Mouse (Mus musculus): ENCODE data around the gene Foxc2. TPM values are rescaled to one million over a fixed set of nuclear protein-coding genes. Genes with fewer than 3 reads are reported as not detected.

The Foxc2 gene
- polyA plus RNA-seq, 1 experiment = 0.80 TPM

- WGBS = 8% methylated on average over 13 of the region's 13 CpGs
- no peak for DNase-seq
- H3K4me1 ChIP-seq (replicated peaks; ENCODE audit: control insufficient read depth, insufficient read depth, low read length) = no peaks in the 10 kb centered on the region
- H3K27ac ChIP-seq (ENCODE audit: control insufficient read depth, insufficient read depth, low read length) = no peak overlapping the region
- no peaks in the 10 kb centered on the region for H3K36me3 ChIP-seq (ENCODE audit: control insufficient read depth, insufficient read depth, low read length)
- no peak for TF ChIP-seq POLR2A (IDR thresholded peaks at IDR 0.05; ENCODE audit: control insufficient read depth, extremely low read depth, insufficient read depth, low read length, poor library complexity)
- no peak for TF ChIP-seq CTCF (IDR thresholded peaks at IDR 0.05; ENCODE audit: borderline replicate concordance, control insufficient read depth, extremely low read depth, insufficient read depth, low read length, poor library complexity)
- peaks cover 43% of the 10 kb centered on the region for H3K27me3 ChIP-seq (ENCODE audit: control insufficient read depth, insufficient read depth, low read length)
- H3K4me3 ChIP-seq (ENCODE audit: control insufficient read depth, insufficient read depth, low read length) = no peak overlapping the region
These were observed 40.0 kb upstream of the Foxc2 start for GRCm38 (mm10) chr8:121075936-121076335.

GRCm38 (mm10) chr8:121076555-121076954 lies 39.4 kb upstream of the Foxc2 start:
- Histone ChIP-seq H3K4me1 (replicated peaks; ENCODE audit: control insufficient read depth, insufficient read depth, low read length) (no peaks in the 10 kb centered on the region), H3K27me3 (ENCODE audit: control insufficient read depth, insufficient read depth, low read length) (peaks cover 44% of the 10 kb centered on the region), H3K27ac (ENCODE audit: control insufficient read depth, insufficient read depth, low read length) (no peak overlapping the region), H3K4me3 (ENCODE audit: control insufficient read depth, insufficient read depth, low read length) (no peak overlapping the region), H3K36me3 (ENCODE audit: control insufficient read depth, insufficient read depth, low read length) (no peaks in the 10 kb centered on the region)
- 33% methylated on average over 7 of the region's 7 CpGs for WGBS
- TF ChIP-seq POLR2A (IDR thresholded peaks at IDR 0.05; ENCODE audit: control insufficient read depth, extremely low read depth, insufficient read depth, low read length, poor library complexity) (no peak), CTCF (IDR thresholded peaks at IDR 0.05; ENCODE audit: borderline replicate concordance, control insufficient read depth, extremely low read depth, insufficient read depth, low read length, poor library complexity) (no peak)
- DNase-seq = no peak

- H3K4me3 ChIP-seq (ENCODE audit: control insufficient read depth, insufficient read depth, low read length) = no peak overlapping the region
- WGBS = 22% methylated on average over 14 of the region's 14 CpGs
- peaks cover 46% of the 10 kb centered on the region for H3K27me3 ChIP-seq (ENCODE audit: control insufficient read depth, insufficient read depth, low read length)
- no peaks in the 10 kb centered on the region for H3K36me3 ChIP-seq (ENCODE audit: control insufficient read depth, insufficient read depth, low read length)
- no peak for DNase-seq
- peaks cover 6% of the 10 kb centered on the region for H3K4me1 ChIP-seq (replicated peaks; ENCODE audit: control insufficient read depth, insufficient read depth, low read length)
- no peak for TF ChIP-seq POLR2A (IDR thresholded peaks at IDR 0.05; ENCODE audit: control insufficient read depth, extremely low read depth, insufficient read depth, low read length, poor library complexity)
- no peak for TF ChIP-seq CTCF (IDR thresholded peaks at IDR 0.05; ENCODE audit: borderline replicate concordance, control insufficient read depth, extremely low read depth, insufficient read depth, low read length, poor library complexity)
- H3K27ac ChIP-seq (ENCODE audit: control insufficient read depth, insufficient read depth, low read length) = no peak overlapping the region
These were observed 37.2 kb upstream of the Foxc2 start for GRCm38 (mm10) chr8:121078721-121079120.

GRCm38 (mm10) chr8:121079201-121079600 lies 36.8 kb upstream of the Foxc2 start:
- Histone ChIP-seq H3K27ac (ENCODE audit: control insufficient read depth, insufficient read depth, low read length) (no peak overlapping the region), H3K4me1 (replicated peaks; ENCODE audit: control insufficient read depth, insufficient read depth, low read length) (peaks cover 6% of the 10 kb centered on the region), H3K36me3 (ENCODE audit: control insufficient read depth, insufficient read depth, low read length) (no peaks in the 10 kb centered on the region), H3K27me3 (ENCODE audit: control insufficient read depth, insufficient read depth, low read length) (peaks cover 43% of the 10 kb centered on the region; the same call in 1 of the 2 replicates), H3K4me3 (ENCODE audit: control insufficient read depth, insufficient read depth, low read length) (no peak overlapping the region)
- no peak for TF ChIP-seq CTCF (IDR thresholded peaks at IDR 0.05; ENCODE audit: borderline replicate concordance, control insufficient read depth, extremely low read depth, insufficient read depth, low read length, poor library complexity)
- no peak for TF ChIP-seq POLR2A (IDR thresholded peaks at IDR 0.05; ENCODE audit: control insufficient read depth, extremely low read depth, insufficient read depth, low read length, poor library complexity)
- 18% methylated on average over 7 of the region's 7 CpGs for WGBS
- DNase-seq = no peak

- Histone ChIP-seq H3K4me3 (ENCODE audit: control insufficient read depth, insufficient read depth, low read length) (no peak overlapping the region), H3K27me3 (ENCODE audit: control insufficient read depth, insufficient read depth, low read length) (peaks cover 40% of the 10 kb centered on the region; the same call in 1 of the 2 replicates), H3K4me1 (replicated peaks; ENCODE audit: control insufficient read depth, insufficient read depth, low read length) (peaks cover 6% of the 10 kb centered on the region), H3K27ac (ENCODE audit: control insufficient read depth, insufficient read depth, low read length) (no peak overlapping the region), H3K36me3 (ENCODE audit: control insufficient read depth, insufficient read depth, low read length) (no peaks in the 10 kb centered on the region)
- 30% methylated on average over 12 of the region's 12 CpGs for WGBS
- TF ChIP-seq CTCF (IDR thresholded peaks at IDR 0.05; ENCODE audit: borderline replicate concordance, control insufficient read depth, extremely low read depth, insufficient read depth, low read length, poor library complexity) = no peak
- no peak for TF ChIP-seq POLR2A (IDR thresholded peaks at IDR 0.05; ENCODE audit: control insufficient read depth, extremely low read depth, insufficient read depth, low read length, poor library complexity)
- DNase-seq = no peak
These were observed 36.0 kb upstream of the Foxc2 start for GRCm38 (mm10) chr8:121079944-121080343.

- Histone ChIP-seq H3K27me3 (ENCODE audit: control insufficient read depth, insufficient read depth, low read length) (peaks cover 38% of the 10 kb centered on the region; the same call in 1 of the 2 replicates), H3K4me1 (replicated peaks; ENCODE audit: control insufficient read depth, insufficient read depth, low read length) (peaks cover 6% of the 10 kb centered on the region), H3K36me3 (ENCODE audit: control insufficient read depth, insufficient read depth, low read length) (no peaks in the 10 kb centered on the region), H3K4me3 (ENCODE audit: control insufficient read depth, insufficient read depth, low read length) (no peak overlapping the region), H3K27ac (ENCODE audit: control insufficient read depth, insufficient read depth, low read length) (no peak overlapping the region)
- no peak for DNase-seq
- 4% methylated on average over 49 of the region's 49 CpGs for WGBS
- no peak for TF ChIP-seq POLR2A (IDR thresholded peaks at IDR 0.05; ENCODE audit: control insufficient read depth, extremely low read depth, insufficient read depth, low read length, poor library complexity)
- no peak for TF ChIP-seq CTCF (IDR thresholded peaks at IDR 0.05; ENCODE audit: borderline replicate concordance, control insufficient read depth, extremely low read depth, insufficient read depth, low read length, poor library complexity)
These were observed 35.4 kb upstream of the Foxc2 start for GRCm38 (mm10) chr8:121080361-121081090.
